Mouse (Mus musculus) small intestine, adult 10 weeks (tissue): ENCODE data around the gene Hist1h2ap. TPM values are rescaled to one million over a fixed set of nuclear protein-coding genes. Genes with fewer than 3 reads are reported as not detected.

ENCODE experiments used
- polyA plus RNA-seq: library from polyadenylated mRNA; stranded (reverse); fragments of 350-450 nt; fragmentation: Illumina TruSeq; extraction: RNeasy Lipid Tissue Mini Kit (QIAGEN cat#74804); gene quantifications from one replicate; pipeline ENCODE4 v1.2.3, GENCODE M21; 2014; ENCODE audit warnings: low replicate concordance

Hist1h2ap gene
- polyA plus RNA-seq, result not detected

DNA sequence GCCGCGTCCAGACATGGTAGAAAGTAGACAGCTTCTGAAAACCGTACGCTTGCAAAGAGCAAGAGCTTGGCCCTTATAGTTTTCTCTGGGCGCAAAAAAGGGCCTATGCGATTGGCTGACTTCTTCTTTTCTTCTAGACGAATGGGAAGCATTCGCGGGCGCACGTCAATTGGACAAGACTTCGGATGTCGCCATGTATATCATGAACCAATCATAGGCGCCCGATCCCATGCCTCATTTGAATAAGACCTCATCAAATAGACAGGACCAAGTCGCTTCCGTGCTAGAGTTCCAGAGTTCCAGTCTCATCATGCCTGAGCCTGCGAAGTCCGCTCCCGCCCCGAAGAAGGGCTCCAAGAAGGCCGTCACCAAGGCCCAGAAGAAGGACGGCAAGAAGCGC, at the start of gene Hist1h2ap, which contains the start of gene Hist1h2br:
Gene Hist1h2ap, minus strand, starts transcription at position 47 of the 400 bp plus-strand sequence.
Gene Hist1h2br, plus strand, starts transcription at position 283 of the 400 bp plus-strand sequence.

DNA sequence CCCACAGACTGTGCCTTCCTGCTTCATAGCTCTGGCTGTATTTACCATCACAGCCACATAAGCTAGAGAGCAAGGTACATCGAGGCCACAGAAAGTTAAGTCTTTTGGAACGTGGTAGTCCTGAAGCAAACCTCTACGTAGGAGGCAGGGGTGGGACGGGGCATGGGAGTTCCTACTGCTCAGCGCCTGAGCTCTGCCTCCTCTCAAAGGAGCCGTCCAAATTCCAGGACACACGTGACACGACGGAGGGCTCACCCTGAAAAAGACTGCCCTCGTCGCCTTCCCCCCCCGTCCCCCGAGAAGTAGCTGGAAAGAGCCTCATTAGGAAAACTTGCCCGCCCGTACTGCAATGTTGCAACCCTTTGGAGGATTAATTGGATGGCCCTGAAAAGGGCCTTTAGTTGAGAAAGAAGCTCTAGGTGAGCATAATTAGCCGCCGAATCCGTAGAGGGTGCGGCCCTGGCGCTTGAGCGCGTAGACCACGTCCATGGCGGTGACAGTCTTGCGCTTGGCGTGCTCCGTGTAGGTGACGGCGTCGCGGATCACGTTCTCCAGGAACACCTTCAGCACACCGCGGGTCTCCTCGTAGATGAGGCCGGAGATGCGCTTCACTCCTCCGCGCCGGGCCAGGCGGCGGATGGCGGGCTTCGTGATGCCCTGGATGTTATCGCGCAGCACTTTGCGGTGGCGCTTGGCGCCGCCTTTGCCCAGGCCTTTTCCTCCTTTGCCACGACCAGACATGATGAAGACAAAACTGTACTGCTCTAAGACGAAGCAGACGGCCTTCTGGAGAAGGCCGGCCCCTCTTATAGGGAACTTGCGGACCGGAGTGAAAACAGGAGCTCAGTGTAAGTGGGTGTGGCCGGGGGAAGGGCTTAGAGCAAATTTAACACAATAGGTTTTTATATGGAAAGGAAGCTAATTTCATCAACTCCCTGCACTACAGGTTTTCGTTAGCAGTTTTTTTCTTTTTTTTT, 1.6 kb downstream of the Hist1h2ap start, which contains the start of gene Hist1h4n:
Gene Hist1h4n, minus strand, starts transcription at position 779 of the 977 bp plus-strand sequence.

DNA sequence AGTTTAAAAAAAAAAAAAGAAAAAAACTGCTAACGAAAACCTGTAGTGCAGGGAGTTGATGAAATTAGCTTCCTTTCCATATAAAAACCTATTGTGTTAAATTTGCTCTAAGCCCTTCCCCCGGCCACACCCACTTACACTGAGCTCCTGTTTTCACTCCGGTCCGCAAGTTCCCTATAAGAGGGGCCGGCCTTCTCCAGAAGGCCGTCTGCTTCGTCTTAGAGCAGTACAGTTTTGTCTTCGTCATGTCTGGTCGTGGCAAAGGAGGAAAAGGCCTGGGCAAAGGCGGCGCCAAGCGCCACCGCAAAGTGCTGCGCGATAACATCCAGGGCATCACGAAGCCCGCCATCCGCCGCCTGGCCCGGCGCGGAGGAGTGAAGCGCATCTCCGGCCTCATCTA, 21.8 kb downstream of the Hist1h2ap start, which contains the start of gene Hist1h4m:
Gene Hist1h4m, plus strand, starts transcription at position 208 of the 400 bp plus-strand sequence.

DNA sequence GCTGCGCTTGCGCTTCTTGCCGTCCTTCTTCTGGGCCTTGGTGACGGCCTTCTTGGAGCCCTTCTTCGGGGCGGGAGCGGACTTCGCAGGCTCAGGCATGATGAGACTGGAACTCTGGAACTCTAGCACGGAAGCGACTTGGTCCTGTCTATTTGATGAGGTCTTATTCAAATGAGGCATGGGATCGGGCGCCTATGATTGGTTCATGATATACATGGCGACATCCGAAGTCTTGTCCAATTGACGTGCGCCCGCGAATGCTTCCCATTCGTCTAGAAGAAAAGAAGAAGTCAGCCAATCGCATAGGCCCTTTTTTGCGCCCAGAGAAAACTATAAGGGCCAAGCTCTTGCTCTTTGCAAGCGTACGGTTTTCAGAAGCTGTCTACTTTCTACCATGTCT, 23.2 kb downstream of the Hist1h2ap start, which contains the start of the genes Hist1h2bq and Hist1h2ao:
Gene Hist1h2bq, minus strand, starts transcription at position 125 of the 400 bp plus-strand sequence.
Gene Hist1h2ao, plus strand, starts transcription at position 393 of the 400 bp plus-strand sequence.

DNA sequence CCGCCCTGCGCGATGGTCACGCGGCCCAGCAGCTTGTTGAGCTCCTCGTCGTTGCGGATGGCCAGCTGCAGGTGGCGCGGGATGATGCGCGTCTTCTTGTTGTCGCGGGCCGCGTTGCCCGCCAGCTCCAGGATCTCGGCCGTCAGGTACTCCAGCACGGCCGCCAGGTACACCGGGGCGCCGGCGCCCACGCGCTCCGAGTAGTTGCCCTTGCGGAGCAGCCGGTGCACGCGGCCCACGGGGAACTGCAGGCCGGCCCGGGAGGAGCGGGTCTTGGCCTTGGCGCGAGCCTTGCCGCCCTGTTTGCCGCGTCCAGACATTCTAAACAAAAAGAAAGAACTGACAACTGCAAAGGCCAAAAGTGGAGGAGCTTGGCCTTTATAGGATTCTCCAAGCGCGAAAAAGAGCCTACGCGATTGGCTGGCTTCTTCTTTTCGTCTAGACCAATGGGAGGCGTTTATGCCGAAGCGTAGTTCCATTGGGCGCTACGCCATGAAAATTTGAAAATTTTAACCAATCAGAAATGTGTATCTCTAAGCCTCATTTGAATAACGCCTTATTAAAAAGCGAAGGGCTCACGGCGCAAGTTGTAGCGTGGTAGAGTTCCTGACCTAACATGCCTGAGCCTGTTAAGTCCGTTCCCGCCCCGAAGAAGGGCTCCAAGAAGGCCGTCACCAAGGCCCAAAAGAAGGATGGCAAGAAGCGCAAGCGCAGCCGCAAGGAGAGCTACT, 46.2 kb downstream of the Hist1h2ap start, which contains the start of the genes Hist1h2an and Hist1h2bp:
Gene Hist1h2an, minus strand, starts transcription at position 320 of the 731 bp plus-strand sequence.
Gene Hist1h2bp, plus strand, starts transcription at position 563 of the 731 bp plus-strand sequence.

DNA sequence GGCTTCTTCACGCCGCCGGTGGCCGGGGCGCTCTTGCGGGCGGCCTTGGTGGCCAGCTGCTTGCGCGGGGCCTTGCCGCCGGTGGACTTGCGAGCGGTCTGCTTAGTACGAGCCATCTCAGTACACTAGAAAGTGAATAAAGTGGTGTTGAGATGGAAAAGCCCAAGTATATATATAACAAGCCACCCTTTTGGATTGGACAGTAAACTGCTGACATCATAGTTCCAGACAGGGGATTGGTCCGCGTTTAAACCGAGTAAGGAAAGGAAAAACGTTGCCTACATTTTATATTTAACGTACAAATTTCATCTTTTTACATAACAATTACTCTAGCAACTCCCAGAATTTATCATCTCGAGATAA, 50.1 kb downstream of the Hist1h2ap start, which contains the start of gene Hist1h3i:
Gene Hist1h3i, minus strand, starts transcription at position 116 of the 363 bp plus-strand sequence.

Other genes with a start within 250 kb of the Hist1h2ap start
- not detected for gene Olfr1362, start 219.5 kb downstream of the Hist1h2ap start, polyA plus RNA-seq
- gene Olfr11, start 191.0 kb downstream of the Hist1h2ap start, polyA plus RNA-seq, result not detected
- not detected for gene Olfr1361, start 170.1 kb downstream of the Hist1h2ap start, polyA plus RNA-seq
- not detected for gene Olfr1360, start 156.1 kb downstream of the Hist1h2ap start, polyA plus RNA-seq
- not detected for gene Olfr1359, start 135.4 kb downstream of the Hist1h2ap start, polyA plus RNA-seq
- gene Hist1h2bl, start 117.4 kb downstream of the Hist1h2ap start, polyA plus RNA-seq, result not detected
- not detected for gene Hist1h2ai, start 117.1 kb downstream of the Hist1h2ap start, polyA plus RNA-seq
- gene Hist1h3h, start 115.8 kb downstream of the Hist1h2ap start, polyA plus RNA-seq, result not detected
- not detected for gene Hist1h2bm, start 111.5 kb downstream of the Hist1h2ap start, polyA plus RNA-seq
- 1.7 TPM for gene Hist1h4j, start 98.4 kb downstream of the Hist1h2ap start, polyA plus RNA-seq
- gene Hist1h4k, start 83.0 kb downstream of the Hist1h2ap start, polyA plus RNA-seq, result not detected
- gene Hist1h2ak, start 79.7 kb downstream of the Hist1h2ap start, polyA plus RNA-seq, result not detected
- not detected for gene Hist1h2bn, start 79.4 kb downstream of the Hist1h2ap start, polyA plus RNA-seq
- not detected for gene Hist1h1b, start 52.9 kb downstream of the Hist1h2ap start, polyA plus RNA-seq
- gene Hist1h3i, start 50.1 kb downstream of the Hist1h2ap start, polyA plus RNA-seq, result not detected
- not detected for gene Hist1h2an, start 46.3 kb downstream of the Hist1h2ap start, polyA plus RNA-seq
- gene Hist1h2bp, start 46.0 kb downstream of the Hist1h2ap start, polyA plus RNA-seq, result not detected
- 1.1 TPM for gene Hist1h2bq, start 23.3 kb downstream of the Hist1h2ap start, polyA plus RNA-seq
- not detected for gene Hist1h2ao, start 23.0 kb downstream of the Hist1h2ap start, polyA plus RNA-seq
- gene Hist1h4m, start 21.8 kb downstream of the Hist1h2ap start, polyA plus RNA-seq, result not detected
- gene Hist1h4n, start 1.3 kb downstream of the Hist1h2ap start, polyA plus RNA-seq, result not detected
- gene Hist1h2br, start 236 bp upstream of the Hist1h2ap start, polyA plus RNA-seq, result 0.85 TPM
- 0.93 TPM for gene Zfp184, start 111.6 kb upstream of the Hist1h2ap start, polyA plus RNA-seq
- not detected for gene Pom121l2, start 147.7 kb upstream of the Hist1h2ap start, polyA plus RNA-seq
- 0.74 TPM for gene Prss16, start 176.2 kb upstream of the Hist1h2ap start, polyA plus RNA-seq
- not detected for gene Hist1h2ah, start 202.1 kb upstream of the Hist1h2ap start, polyA plus RNA-seq
- not detected for gene Hist1h2bk, start 202.4 kb upstream of the Hist1h2ap start, polyA plus RNA-seq
- gene Hist1h4i, start 207.9 kb upstream of the Hist1h2ap start, polyA plus RNA-seq, result 2.1 TPM
- gene Hist1h2ag, start 209.4 kb upstream of the Hist1h2ap start, polyA plus RNA-seq, result not detected
- not detected for gene Hist1h2bj, start 209.7 kb upstream of the Hist1h2ap start, polyA plus RNA-seq